Mouse (Mus musculus): ENCODE measurements around the gene Rhbdl1. TPM values are rescaled to one million over a fixed set of nuclear protein-coding genes. Genes with fewer than 3 reads are reported as not detected.

The Rhbdl1 gene
- polyA plus RNA-seq (2015; fragmentation: Nextera tagmentation; extraction: Ambion mirVana): 5.1 and 6.3 TPM in 2 replicates

GRCm38 (mm10) chr17:25837076-25837410, at the start of gene Rhbdl1:
Rhbdl1 (minus strand) TSS chr17:25837295.

GRCm38 (mm10) chr17:25880196-25880910, 43.3 kb upstream of the Rhbdl1 start, which contains the start of gene Wfikkn1:
Wfikkn1 (minus strand) TSS chr17:25880858.

GRCm38 (mm10) chr17:25874721-25875170, 37.7 kb upstream of the Rhbdl1 start, which contains the start of gene Mettl26:
Mettl26 (plus strand) TSS chr17:25875074.

DNA sequence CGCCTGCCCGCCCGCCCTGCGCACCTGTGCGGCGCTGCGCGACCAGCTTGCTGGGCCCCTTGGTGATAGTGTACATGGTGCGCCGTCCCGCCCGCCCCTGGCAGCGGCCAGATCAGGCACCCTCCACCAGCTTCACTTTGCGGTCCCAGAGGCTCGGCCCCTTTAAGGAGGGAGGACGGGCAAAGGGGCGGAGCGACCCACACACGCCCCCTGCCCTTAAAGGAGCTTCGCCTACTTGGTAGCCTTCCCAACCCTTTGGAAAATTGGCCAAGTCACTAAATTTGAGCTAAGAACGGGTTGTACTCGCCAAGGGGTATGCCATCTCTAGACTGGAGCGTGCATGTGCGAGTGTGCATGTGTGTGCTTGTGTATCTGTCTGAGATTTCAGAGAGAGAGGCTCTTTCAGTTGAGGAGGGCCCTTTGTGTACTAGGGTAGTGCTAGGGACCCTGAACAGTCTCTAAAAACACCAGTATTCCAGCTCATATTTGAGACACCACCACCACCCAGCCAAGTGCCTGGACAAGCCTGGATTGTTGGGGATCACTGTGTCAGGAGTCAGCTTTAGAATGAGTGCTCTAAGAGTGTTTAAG, 31.6 kb upstream of the Rhbdl1 start, which contains the start of gene Mcrip2:
TSS of gene Mcrip2 (minus strand) at position 164 of the 591 bp plus-strand sequence.

DNA sequence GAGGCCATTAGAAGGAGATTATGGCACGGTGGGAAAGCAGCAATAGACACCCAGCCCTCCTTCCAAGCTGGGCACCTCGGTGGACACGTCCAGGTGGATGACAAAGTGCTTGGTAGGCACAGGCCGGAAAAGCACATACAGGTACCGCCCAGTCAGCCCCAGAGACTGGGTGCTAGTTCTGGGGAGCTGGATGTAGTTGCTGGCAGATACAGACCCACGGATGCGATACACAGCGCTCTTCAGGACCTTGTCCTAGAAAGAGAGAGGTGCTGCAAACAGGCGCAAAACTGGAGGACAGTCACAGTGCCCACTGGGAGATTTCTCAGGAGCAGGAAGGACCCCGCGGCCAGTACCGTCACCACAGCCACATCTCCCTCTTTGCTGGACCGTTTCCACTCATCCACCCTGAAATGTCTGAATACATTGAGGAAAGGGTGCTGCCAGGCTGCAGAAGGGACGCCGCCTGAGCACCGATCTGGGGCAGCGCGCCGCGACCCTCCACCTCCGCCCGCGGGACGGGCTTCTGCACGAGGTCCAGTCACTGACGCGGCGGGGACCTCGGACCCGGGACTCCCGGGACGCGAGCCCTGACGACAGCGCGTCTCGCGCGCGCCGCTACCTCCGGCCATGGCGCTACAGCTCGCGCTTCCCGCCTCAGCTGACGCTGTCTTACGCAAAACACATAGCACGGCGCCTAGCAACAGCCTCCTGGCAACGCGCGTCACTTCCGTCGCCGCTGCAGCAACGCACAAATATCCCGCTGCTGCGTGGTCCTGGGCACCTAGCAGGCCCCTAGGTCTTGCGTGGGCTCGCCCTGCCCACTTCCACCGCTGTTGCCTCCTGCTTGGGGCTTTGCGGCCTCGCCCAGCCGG, 24.0 kb upstream of the Rhbdl1 start, which contains the start of gene Wdr90:
TSS of gene Wdr90 (minus strand) at position 670 of the 872 bp plus-strand sequence.

GRCm38 (mm10) chr17:25844396-25844901, 7.4 kb upstream of the Rhbdl1 start, which contains the start of gene Rhot2:
Rhot2 (minus strand) TSS chr17:25844851.

DNA sequence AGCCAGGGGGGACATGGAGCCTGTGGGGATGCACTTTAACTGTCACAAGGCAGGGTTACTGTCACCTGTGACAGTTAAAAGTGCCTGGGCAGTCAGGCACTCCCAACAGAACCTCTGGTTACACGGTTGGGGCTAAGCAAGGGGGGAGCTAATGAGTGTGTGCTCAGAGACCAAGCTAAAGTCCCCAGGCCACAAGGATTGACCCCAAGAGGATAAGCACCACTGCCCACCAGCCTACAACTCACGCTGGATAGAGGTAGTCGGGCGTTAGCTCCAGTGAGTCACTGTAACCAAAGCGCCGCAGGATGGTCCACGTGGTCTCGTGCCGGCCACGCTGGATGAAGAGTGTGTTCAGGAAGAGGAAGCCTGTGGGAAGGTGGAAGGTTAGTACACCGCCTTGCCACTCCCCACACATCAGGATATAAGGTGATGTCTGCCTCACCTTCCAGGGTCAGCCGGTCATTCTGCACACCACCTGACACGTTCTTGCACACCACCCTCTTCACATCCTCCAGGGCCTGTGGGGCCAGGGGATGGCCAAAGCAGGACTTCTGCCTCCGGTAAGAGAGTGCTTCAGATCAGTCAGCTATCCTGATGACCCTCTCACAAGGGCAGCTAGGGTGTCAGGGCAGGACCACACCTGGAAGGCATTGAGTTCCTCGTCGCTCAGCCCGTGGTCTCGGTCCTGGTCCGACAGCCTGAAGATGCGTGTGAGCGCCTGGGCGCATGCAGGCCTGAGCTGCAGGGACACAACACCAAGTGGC, 4.2 kb upstream of the Rhbdl1 start, which contains the start of gene Gm20683:
TSS of gene Gm20683 (minus strand) at position 647 of the 764 bp plus-strand sequence.

DNA sequence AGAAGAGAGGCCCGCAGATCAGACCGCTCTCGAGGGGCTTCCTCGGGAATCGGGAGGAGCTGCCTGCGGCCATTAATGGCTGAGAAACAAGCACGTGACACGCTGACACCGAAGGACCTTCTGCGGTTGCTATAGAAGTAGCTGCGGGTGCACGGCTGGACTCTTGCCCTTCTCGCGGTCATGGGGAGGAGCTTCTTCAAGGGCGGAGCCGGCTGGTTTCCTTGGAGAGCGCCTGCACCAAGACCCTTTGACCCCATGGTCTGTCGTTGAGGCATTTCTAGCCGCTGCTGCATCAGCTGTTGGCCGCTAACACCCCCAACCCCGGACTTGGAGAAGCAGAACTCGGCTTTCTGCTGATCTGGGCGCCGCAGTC, 3.8 kb downstream of the Rhbdl1 start, which contains the start of gene Stub1:
TSS of gene Stub1 (minus strand) at position 114 of the 373 bp plus-strand sequence.

GRCm38 (mm10) chr17:25828712-25829557, 8.2 kb downstream of the Rhbdl1 start, which contains the start of gene Jmjd8:
Jmjd8 (plus strand) TSS chr17:25828867.

GRCm38 (mm10) chr17:25823452-25823851, 13.6 kb downstream of the Rhbdl1 start, which contains the start of gene Wdr24:
Wdr24 (plus strand) TSS chr17:25823627.

DNA sequence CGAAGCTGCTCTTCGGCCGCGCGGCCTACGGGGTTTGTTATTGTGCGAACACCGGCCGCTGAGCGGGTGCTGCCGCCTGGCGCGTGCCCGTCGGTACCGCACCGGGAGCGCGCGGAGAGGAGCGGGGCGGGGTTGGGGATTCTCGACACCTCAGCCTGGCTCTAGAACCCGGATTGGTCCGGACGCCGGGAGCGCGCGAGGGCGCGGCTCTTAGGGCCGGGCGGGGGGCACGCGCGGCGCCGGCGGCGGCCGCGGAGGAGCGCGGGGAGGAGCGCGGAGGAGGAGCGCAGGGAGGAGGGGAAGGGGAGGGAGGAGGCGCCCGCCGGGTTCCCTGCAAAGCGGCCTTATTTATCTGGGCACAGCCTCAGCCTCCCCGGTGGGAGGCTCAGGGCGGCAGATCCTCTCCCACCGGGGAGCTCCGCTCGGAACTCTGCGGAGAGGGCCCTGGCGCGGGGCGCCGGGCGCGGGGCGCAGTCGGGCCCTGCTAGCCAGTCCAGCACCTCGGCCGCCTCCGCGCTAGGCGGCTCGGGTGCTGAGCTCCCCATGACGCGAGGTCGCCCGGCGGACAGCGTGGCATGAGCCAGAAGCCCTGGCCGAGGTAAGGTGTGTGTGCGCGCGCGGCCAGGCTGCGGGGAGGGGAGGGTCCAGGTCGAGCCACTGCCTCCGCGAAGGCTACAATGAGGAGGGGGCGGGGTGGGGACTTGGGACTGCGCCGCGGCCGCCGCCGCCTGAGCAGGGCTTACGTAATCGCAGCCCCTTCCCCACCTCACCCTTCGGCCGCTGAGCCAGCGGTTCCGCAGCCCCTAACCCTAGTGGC, 28.1 kb downstream of the Rhbdl1 start, which contains the start of gene Fbxl16:
TSS of gene Fbxl16 (plus strand) at position 297 of the 817 bp plus-strand sequence.

GRCm38 (mm10) chr17:25796951-25797369, 40.1 kb downstream of the Rhbdl1 start, which contains the start of gene Metrn:
Metrn (minus strand) TSS chr17:25797136.

DNA sequence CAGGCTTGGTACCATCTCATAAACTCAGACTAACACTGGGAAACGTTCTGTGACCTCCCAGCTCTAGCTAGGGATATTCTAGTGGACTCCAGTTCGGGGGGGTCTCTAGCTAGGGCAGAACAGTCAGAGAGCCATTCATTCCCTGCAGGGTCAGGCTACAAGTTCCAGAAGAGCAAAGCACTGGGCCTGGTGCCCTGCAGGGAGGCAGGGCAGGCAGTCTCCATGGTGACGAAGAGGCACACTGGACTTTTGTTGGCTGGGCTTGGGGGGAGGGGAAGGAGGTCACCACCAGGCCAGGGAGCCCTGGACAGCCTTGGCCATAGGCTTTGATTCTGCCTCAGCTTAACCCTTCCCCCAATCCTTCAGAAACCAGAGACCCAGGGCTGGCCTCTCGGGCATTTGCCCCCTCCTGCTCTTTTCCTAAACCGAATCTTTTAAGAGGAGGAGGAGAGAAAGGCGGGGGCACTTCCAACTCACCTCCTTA, 41.4 kb downstream of the Rhbdl1 start, which contains the start of gene AC134908.4:
TSS of gene AC134908.4 (minus strand) at position 51 of the 484 bp plus-strand sequence.

GRCm38 (mm10) chr17:25792615-25793014, 44.5 kb downstream of the Rhbdl1 start, which contains the start of gene Fam173a:
Fam173a (minus strand) TSS chr17:25792901.

GRCm38 (mm10) chr17:25786280-25786679, 50.8 kb downstream of the Rhbdl1 start, which contains the start of gene Ccdc78:
Ccdc78 (plus strand) TSS chr17:25786580.

GRCm38 (mm10) chr17:25785281-25785745, 51.8 kb downstream of the Rhbdl1 start, which contains the start of gene Haghl:
Haghl (minus strand) TSS chr17:25785673.

All from urinary bladder, postnatal 0 days (tissue).